Mouse (Mus musculus) left cerebral cortex, postnatal 10 days (tissue): ENCODE data around the gene Dmwd. TPM values are rescaled to one million over a fixed set of nuclear protein-coding genes. Genes with fewer than 3 reads are reported as not detected.
A peak's percentile ranks its signal among the peaks of the same experiment; 100 is the strongest.
"Not testable (repeated sequence)": the region's sequence is repeated elsewhere in the genome, so short reads cannot be mapped to it uniquely, and the experiment has no call there.

ENCODE experiments used
- DNase-seq, 2 experiments: peaks; one replicate each; pipeline ENCODE4 v3.0.0; 2021 to 2022; ENCODE audit warnings: low spot score in 2 of 2, mixed read lengths in 1 of 2; ENCODE audit errors: extremely low spot score in 1 of 2
- intact Hi-C: fragments of 180-260 bp; cut with DNase I; formaldehyde crosslinking; loops from one replicate; pipeline ENCODE4 v1.15.1; 2025
- total RNA-seq, 2 experiments: library from RNA; stranded (reverse); gene quantifications; 2 replicates each; pipeline ENCODE4 v1.2.3; 2021

The Dmwd gene
- total RNA-seq, 2 experiments from 2014 or later: 155 to 157 TPM

GRCm38 (mm10) chr7:19067935-19068334 lies 8.1 kb upstream of the Dmwd start:
- peak in 1 of 2 experiments; percentile 48 for DNase-seq
- intact Hi-C loops: loop anchor here (5.0 to 10.0 kb wide), 2 partner anchors 39 to 147 kb away; partner anchors contain the start of gene Gpr4

- intact Hi-C loops: loop anchor here (5.0 to 10.0 kb wide), 2 partner anchors 39 to 146 kb away; partner anchors contain the start of gene Gpr4
- DNase-seq: peak in 1 of 2 experiments; percentile 57
These were observed 7.3 kb upstream of the Dmwd start for GRCm38 (mm10) chr7:19068707-19069106.

- peak in 1 of 2 experiments; percentile 33 for DNase-seq
- intact Hi-C loops: loop anchor here (5.0 to 10.0 kb wide), 2 partner anchors 38 to 145 kb away; partner anchors contain the start of gene Gpr4
These were observed 6.5 kb upstream of the Dmwd start for GRCm38 (mm10) chr7:19069500-19069899.

DNA sequence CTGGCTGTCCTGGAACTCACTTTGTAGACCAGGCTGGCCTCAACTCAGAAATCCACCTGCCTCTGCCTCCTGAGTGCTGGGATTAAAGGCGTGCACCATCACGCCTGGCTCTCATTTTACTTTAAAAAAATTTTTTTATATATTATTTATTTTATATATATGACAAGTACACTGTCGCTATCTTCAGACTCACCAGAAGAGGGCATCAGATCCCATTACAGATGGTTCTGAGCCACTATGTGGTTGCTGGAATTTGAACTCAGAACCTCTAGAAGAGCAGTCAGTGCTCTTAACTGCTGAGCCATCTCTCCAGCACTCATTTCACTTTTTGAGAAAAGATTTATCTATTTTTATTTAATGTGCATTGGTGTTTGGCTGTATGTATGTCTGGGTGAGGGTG lies 5.0 kb upstream of the Dmwd start:
- DNase-seq: not testable (repeated sequence)
- intact Hi-C loops: loop anchor here (5.0 kb wide), 1 partner anchor 39 kb away; no protein-coding TSS in a partner anchor

GRCm38 (mm10) chr7:19073504-19073903 lies 2.5 kb upstream of the Dmwd start:
- intact Hi-C loops: loop anchor here (5.0 kb wide), 1 partner anchor 41 kb away; no protein-coding TSS in a partner anchor
- DNase-seq: peak in 1 of 2 experiments; percentile 54

DNA sequence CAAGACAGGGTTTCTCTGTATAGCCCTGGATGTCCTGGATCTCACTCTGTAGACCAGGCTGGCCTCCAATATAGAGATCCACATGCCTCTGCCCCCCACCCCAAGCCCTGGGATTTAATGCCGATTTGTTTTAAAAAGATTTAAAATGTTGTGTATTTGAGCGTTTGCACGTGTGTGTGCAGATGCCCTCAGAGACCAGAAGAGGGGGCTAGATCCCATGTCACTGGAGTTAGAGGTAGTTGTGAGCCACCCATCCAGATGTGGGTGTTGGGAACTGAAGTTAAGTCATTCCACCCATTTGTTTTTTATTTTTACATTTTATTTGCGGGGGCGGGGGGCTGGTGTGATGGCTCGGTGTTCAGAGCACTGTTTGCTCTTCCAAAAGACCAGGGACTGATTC lies 1.5 kb upstream of the Dmwd start:
- DNase-seq: no peak
- intact Hi-C loops: loop anchor here (5.0 kb wide), 1 partner anchor 42 kb away; no protein-coding TSS in a partner anchor

- intact Hi-C loops: no loop called here
- DNase-seq: no peak
These were observed 796 bp upstream of the Dmwd start for GRCm38 (mm10) chr7:19075231-19075630.

DNA sequence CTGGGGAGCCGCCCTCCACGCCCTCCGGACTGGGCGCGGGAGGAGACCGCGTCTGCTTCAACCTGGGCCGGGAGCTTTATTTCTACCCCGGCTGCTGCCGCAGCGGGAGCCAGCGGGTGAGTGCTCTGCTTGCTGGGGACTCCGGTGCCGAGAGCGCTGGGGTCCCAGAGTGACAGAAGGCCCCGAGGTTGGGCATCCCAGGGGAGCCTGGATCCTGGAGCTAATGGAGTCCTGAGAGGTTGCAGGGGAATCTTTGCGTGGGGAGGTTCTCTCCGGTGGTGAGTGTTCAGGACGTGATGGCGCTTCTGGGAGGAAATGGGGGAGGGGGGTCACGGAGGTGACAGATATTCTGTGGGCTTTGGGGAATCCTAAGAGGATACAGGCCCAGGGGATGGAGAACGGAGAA lies 562 bp downstream of the Dmwd start:
- no peak for DNase-seq
- intact Hi-C loops: no loop called here

GRCm38 (mm10) chr7:19077761-19078160 lies 1.7 kb downstream of the Dmwd start:
- intact Hi-C loops: no loop called here
- DNase-seq: no peak

DNA sequence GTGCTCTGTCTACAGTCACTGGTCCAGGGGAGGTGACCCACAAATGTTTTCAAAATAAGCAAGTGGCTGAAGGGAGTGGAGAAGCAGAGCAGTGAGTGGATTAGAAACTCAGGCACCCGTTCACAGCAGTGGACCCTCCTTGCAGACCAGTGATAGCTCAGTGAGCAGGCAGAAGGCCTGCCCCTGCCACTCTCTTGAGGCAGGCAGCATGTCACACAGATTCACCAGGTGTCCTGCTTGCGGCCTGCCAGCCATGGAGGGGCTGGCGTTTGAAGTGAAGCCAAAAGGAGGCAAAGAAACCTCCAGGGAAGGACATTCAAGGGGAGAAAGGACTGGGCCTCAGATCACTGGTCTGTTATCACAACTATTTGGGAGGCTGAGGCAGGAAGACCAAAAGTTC lies 2.7 kb downstream of the Dmwd start:
- intact Hi-C loops: no loop called here
- no peak for DNase-seq

DNA sequence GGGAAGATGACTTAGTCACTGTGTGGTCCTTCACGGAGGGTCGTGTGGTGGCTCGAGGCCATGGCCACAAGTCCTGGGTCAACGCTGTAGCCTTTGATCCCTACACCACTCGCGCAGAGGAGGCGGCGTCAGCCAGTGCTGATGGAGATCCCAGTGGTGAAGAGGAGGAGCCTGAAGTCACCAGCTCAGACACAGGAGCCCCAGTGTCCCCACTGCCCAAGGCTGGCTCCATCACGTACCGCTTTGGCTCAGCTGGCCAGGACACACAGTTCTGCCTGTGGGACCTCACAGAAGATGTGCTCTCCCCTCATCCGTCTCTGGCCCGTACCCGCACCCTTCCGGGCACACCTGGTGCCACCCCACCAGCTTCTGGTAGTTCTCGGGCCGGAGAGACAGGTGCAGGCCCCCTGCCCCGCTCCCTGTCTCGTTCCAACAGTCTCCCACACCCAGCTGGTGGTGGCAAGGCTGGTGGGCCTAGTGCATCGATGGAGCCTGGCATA lies 4.5 kb downstream of the Dmwd start:
- no peak for DNase-seq
- intact Hi-C loops: no loop called here

GRCm38 (mm10) chr7:19082171-19082570 lies 6.1 kb downstream of the Dmwd start:
- no peak for DNase-seq
- intact Hi-C loops: no loop called here

GRCm38 (mm10) chr7:19083096-19083495 lies 7.1 kb downstream of the Dmwd start:
- DNase-seq: no peak
- intact Hi-C loops: no loop called here

- intact Hi-C loops: no loop called here
- DNase-seq: no peak
These were observed 7.7 kb downstream of the Dmwd start, which contains the start of gene Dmpk for GRCm38 (mm10) chr7:19083701-19084100. Dmpk (plus strand) TSS chr7:19083849.

- intact Hi-C loops: no loop called here
- no peak for DNase-seq
These were observed 8.3 kb downstream of the Dmwd start for GRCm38 (mm10) chr7:19084277-19084771.

GRCm38 (mm10) chr7:19084921-19085473 lies 9.0 kb downstream of the Dmwd start:
- DNase-seq: no peak
- intact Hi-C loops: no loop called here

DNA sequence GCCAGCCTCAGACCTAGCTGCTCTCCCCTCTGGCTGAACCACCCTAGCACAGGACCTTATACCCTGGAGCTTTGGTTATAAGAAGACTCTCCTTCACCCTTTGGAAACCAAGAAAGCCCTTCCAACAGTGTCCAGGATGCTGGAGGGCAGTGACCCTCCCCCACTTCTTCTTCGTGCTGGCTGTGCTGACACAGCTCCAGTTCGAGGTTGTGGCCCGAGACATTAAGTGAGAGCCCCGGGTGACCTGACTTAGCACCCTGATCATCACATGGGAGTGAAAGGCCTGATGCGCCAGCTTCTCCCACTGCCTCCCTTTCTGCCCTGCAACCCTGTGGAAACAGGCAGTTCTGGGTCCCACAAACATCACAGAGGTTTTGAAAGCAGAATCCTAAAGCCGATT lies 9.5 kb downstream of the Dmwd start:
- DNase-seq: no peak
- intact Hi-C loops: no loop called here

DNA sequence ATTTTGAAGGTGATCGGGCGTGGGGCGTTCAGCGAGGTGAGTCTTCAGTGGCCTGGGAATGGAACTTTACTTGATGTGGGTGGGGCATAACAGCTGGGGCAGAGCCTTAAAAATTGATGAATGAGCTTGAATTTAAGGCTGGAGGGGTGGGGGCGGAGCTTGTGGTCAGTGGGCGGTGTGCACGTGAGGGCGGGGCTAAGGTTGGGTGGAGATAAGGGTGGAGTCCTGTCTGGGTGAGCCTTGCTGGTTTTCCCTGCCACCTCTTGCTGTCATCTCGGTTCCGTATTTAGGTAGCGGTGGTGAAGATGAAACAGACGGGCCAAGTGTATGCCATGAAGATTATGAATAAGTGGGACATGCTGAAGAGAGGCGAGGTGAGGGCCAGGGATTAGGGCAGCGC lies 10.0 kb downstream of the Dmwd start:
- no peak for DNase-seq
- intact Hi-C loops: no loop called here

DNA sequence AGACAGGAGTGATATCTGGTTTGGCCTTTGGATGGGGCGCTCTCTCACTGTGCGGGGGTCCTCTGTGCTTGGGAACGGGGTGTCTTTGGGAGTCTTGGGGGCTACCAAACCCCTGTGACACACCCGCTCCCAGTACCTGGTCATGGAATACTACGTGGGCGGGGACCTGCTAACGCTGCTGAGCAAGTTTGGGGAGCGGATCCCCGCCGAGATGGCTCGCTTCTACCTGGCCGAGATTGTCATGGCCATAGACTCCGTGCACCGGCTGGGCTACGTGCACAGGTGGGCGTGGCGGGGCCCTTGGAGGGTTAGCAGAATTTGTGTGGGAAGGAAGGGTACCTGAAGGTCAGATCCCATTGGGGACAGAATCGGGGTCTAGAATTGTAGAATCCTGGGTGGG lies 10.7 kb downstream of the Dmwd start:
- DNase-seq: no peak
- intact Hi-C loops: no loop called here

GRCm38 (mm10) chr7:19088813-19089212 lies 12.8 kb downstream of the Dmwd start:
- DNase-seq: peak in 1 of 2 experiments; percentile 77
- intact Hi-C loops: no loop called here
